Mouse (Mus musculus) midbrain, postnatal 0 days (tissue): Measurements from ENCODE around the gene Eprs. TPM values are rescaled to one million over a fixed set of nuclear protein-coding genes. Genes with fewer than 3 reads are reported as not detected.

Source experiments
- ATAC-seq: fragments of 200-750 bp; cut with Nextera tagmentation; 2 replicates; pipeline ENCODE4 v1.8.0; 2017; ENCODE audit warnings: moderate number of reproducible peaks, mild to moderate bottlenecking, moderate TSS enrichment, moderate library complexity; ENCODE audit not compliant: low FRiP score
- DNase-seq: peaks from one replicate; pipeline ENCODE4 v3.0.0-alpha.2; 2015; ENCODE audit warnings: low spot score
- H3K27ac ChIP-seq: fragments of 300-500 bp; sonication (generic); 2 replicates; pipeline ENCODE4 v1.5.1; 2014; ENCODE audit warnings: low read depth, mild to moderate bottlenecking, low read length, mixed read lengths
- H3K27me3 ChIP-seq: fragments of 300-500 bp; sonication (generic); 2 replicates; pipeline ENCODE4 v1.6.1; 2014; ENCODE audit warnings: low read length, control low read depth, mixed read lengths; ENCODE audit not compliant: insufficient read depth
- H3K36me3 ChIP-seq: fragments of 300-500 bp; sonication (generic); 2 replicates; pipeline ENCODE4 v1.6.1; 2014; ENCODE audit warnings: low read length, control low read depth, mixed read lengths; ENCODE audit not compliant: insufficient read depth
- H3K4me1 ChIP-seq: fragments of 300-500 bp; sonication (generic); 2 replicates; pipeline ENCODE4 v1.6.1; 2014; ENCODE audit warnings: mild to moderate bottlenecking, control low read depth, antibody characterized with exemption, low read length, mixed read lengths; ENCODE audit not compliant: insufficient read depth
- H3K4me2 ChIP-seq: fragments of 300-500 bp; sonication (generic); 2 replicates; pipeline ENCODE4 v1.6.1; 2014; ENCODE audit warnings: low read depth, mild to moderate bottlenecking, low read length, mixed read lengths; ENCODE audit not compliant: poor library complexity, severe bottlenecking
- H3K4me3 ChIP-seq: fragments of 300-500 bp; sonication (generic); 2 replicates; pipeline ENCODE4 v1.5.1; 2014; ENCODE audit warnings: low read depth, mild to moderate bottlenecking, low read length, moderate library complexity
- H3K9ac ChIP-seq: fragments of 300-500 bp; sonication (generic); replicated peaks from 2 replicates; pipeline ENCODE4 v1.6.1; 2014; ENCODE audit warnings: mild to moderate bottlenecking, low read length, moderate library complexity, mixed read lengths; ENCODE audit not compliant: poor library complexity, severe bottlenecking
- H3K9me3 ChIP-seq: fragments of 300-500 bp; sonication (generic); 2 replicates; pipeline ENCODE4 v1.6.1; 2016; ENCODE audit warnings: low read length, control low read depth
- CTCF ChIP-seq: IDR thresholded peaks from 2 replicates; pipeline ENCODE4 v1.5.1; 2016; ENCODE audit warnings: antibody characterized with exemption, mild to moderate bottlenecking
- WGBS: fragments of 180-500 bp; shearing (Covaris S2); extraction: QIAGEN DNeasy Blood & Tissue Kit; methylation state at CpG from one replicate; pipeline ENCODE4 v1.1.7; 2014; 5-methylcytosine and 5-hydroxymethylcytosine counted together
- polyA plus RNA-seq: library from polyadenylated mRNA; unstranded; fragments of >200 nt; fragmentation: Nextera tagmentation; extraction: Ambion mirVana; gene quantifications from 2 replicates; pipeline ENCODE4 v1.2.1, GENCODE M21; 2015
- total RNA-seq: library from RNA; depleted of rRNA; stranded (reverse); fragments of >200 nt; gene quantifications from 2 replicates; pipeline ENCODE4 v1.2.3, GENCODE M21; 2014

The Eprs gene
- total and polyA plus RNA-seq, 2 experiments from 2014 or later, result 71.7 to 119 TPM

DNA sequence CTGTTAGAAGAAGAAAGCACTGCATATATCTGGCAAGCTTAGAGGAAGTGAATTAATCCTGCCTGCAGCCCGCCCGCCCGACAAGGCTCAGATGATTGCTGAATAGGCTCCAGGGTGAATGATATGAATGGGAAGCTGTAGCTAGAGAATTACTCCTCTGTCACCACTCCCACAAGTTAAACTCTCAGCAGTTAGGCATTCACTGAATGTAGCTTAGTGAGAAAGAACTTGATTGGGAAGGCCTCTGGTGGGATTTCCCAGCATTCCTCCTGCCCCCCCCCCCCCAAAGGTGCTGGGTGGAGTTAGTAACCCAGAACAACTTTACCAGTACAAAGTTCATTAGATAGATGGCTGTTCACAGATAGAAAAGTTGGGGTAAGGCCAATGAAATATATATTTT lies 26.3 kb upstream of the Eprs start:
- H3K27ac ChIP-seq, result no peak overlapping the region
- H3K36me3 ChIP-seq, result peaks cover 14% of the 10 kb centered on the region
- WGBS, result 8% methylated on average over 3 of the region's 3 CpGs
- no peak overlapping the region for H3K4me2 ChIP-seq
- no peaks in the 10 kb centered on the region for H3K27me3 ChIP-seq
- peaks cover 2% of the 10 kb centered on the region; the same call in 1 of the 2 replicates for H3K4me1 ChIP-seq
- H3K9me3 ChIP-seq, result no peaks in the 10 kb centered on the region
- no peak for TF ChIP-seq CTCF
- DNase-seq (no peak), ATAC-seq (no peak)
- H3K4me3 ChIP-seq, result no peak overlapping the region
- H3K9ac ChIP-seq, result no peak overlapping the region

GRCm38 (mm10) chr1:185342441-185342840 lies 20.4 kb upstream of the Eprs start:
- Histone ChIP-seq H3K9ac (no peak overlapping the region), H3K4me2 (no peak overlapping the region), H3K36me3 (peaks cover 51% of the 10 kb centered on the region), H3K27ac (no peak overlapping the region), H3K9me3 (no peaks in the 10 kb centered on the region), H3K4me1 (no peaks in the 10 kb centered on the region), H3K27me3 (no peaks in the 10 kb centered on the region), H3K4me3 (no peak overlapping the region)
- TF ChIP-seq CTCF, result no peak
- DNase-seq (peak; percentile 17), ATAC-seq (no peak)
- WGBS, result 96% methylated on average over 4 of the region's 4 CpGs

DNA sequence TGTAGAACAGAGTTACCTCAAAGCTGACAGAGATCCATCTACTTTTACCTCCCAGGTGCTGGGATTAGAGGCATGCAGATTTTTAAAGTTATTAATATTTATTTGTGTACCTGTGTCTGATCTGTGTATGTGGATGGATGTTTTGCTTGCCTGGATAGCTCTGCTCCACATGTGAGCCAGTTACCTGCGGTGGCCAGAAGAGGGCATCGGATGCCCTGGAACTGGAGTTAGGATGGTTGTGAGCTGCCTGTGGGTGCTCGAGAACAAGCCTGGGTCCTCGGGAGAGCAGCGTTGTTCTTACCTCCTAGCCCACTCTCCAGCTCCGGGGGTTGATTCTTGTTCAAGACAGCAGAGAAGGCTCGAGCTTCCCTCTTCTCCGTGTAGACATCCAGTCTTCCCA lies 19.4 kb upstream of the Eprs start:
- no peaks in the 10 kb centered on the region for H3K4me1 ChIP-seq
- no peak overlapping the region for H3K27ac ChIP-seq
- peaks cover 59% of the 10 kb centered on the region for H3K36me3 ChIP-seq
- DNase-seq (no peak), ATAC-seq (no peak)
- H3K4me2 ChIP-seq, result no peak overlapping the region
- no peaks in the 10 kb centered on the region for H3K9me3 ChIP-seq
- H3K4me3 ChIP-seq, result no peak overlapping the region
- WGBS, result 88% methylated on average over 8 of the region's 8 CpGs
- peak; percentile 41 for TF ChIP-seq CTCF
- H3K9ac ChIP-seq, result no peak overlapping the region
- H3K27me3 ChIP-seq, result no peaks in the 10 kb centered on the region

DNA sequence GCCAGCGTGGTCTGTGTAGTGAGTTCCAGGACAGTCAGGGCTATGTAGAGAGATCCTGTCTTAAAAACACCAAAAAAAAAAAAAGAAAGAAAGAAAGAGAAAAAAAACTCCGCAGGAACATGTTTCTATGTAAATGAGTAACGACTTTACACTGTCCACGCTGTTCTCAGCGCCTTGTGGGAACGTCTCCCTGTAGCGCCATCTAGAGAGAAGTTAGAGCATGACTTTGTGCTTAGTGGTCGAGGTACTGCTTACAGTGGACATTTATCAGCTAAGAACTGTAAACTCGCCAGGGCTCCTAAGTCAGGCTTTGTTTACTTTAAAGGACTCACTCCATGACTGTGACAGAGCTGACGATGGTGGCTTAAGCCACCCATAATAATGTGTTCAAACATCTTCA lies 16.7 kb upstream of the Eprs start:
- Histone ChIP-seq H3K27me3 (no peaks in the 10 kb centered on the region), H3K36me3 (peaks cover 69% of the 10 kb centered on the region), H3K4me2 (no peak overlapping the region), H3K4me1 (no peaks in the 10 kb centered on the region), H3K9ac (no peak overlapping the region), H3K4me3 (no peak overlapping the region), H3K27ac (no peak overlapping the region), H3K9me3 (no peaks in the 10 kb centered on the region)
- WGBS, result 78% methylated on average over 10 of the region's 10 CpGs
- TF ChIP-seq CTCF, result peak; percentile 33
- ATAC-seq (no peak), DNase-seq (peak; percentile 25)

GRCm38 (mm10) chr1:185349741-185350140 lies 13.1 kb upstream of the Eprs start:
- no peaks in the 10 kb centered on the region for H3K27me3 ChIP-seq
- DNase-seq (no peak), ATAC-seq (no peak)
- H3K27ac ChIP-seq, result no peak overlapping the region
- H3K9ac ChIP-seq, result no peak overlapping the region
- H3K9me3 ChIP-seq, result no peaks in the 10 kb centered on the region
- 98% methylated on average over 14 of the region's 14 CpGs for WGBS
- peaks cover 74% of the 10 kb centered on the region for H3K36me3 ChIP-seq
- H3K4me2 ChIP-seq, result no peak overlapping the region
- H3K4me1 ChIP-seq, result no peaks in the 10 kb centered on the region
- no peak for TF ChIP-seq CTCF
- no peak overlapping the region for H3K4me3 ChIP-seq

- Histone ChIP-seq H3K9me3 (no peaks in the 10 kb centered on the region), H3K36me3 (peaks cover 74% of the 10 kb centered on the region), H3K4me1 (no peaks in the 10 kb centered on the region), H3K9ac (no peak overlapping the region), H3K4me3 (no peak overlapping the region), H3K27ac (no peak overlapping the region), H3K27me3 (no peaks in the 10 kb centered on the region), H3K4me2 (no peak overlapping the region)
- no peak for TF ChIP-seq CTCF
- no peak for DNase-seq
- ATAC-seq, result no peak
- WGBS, result 90% methylated on average over 4 of the region's 4 CpGs
Measured at GRCm38 (mm10) chr1:185350611-185351010, 12.2 kb upstream of the Eprs start.
